Mouse (Mus musculus) E14TG2a.4 (cell line): ENCODE data around the gene Dnajc12.

Experiments used
- CTCF ChIP-seq: conservative IDR thresholded peaks from 2 replicates; pipeline ENCODE4 v1.5.1; 2014; ENCODE audit warnings: low read length
- NANOG ChIP-seq: IDR thresholded peaks from 2 replicates; pipeline ENCODE4 v1.6.1; 2014; ENCODE audit warnings: borderline replicate concordance, low read length, mixed read lengths

- TF ChIP-seq CTCF (no peak), NANOG (no peak)
Measured at GRCm38 (mm10) chr10:63429785-63430305, 47.6 kb downstream of the Dnajc12 start, which contains the start of gene Ctnna3.
